Mouse (Mus musculus) left cerebral cortex, adult 2 months (tissue): ENCODE measurements around the gene Zfp385a. TPM values are rescaled to one million over a fixed set of nuclear protein-coding genes. Genes with fewer than 3 reads are reported as not detected.
A peak's percentile ranks its signal among the peaks of the same experiment; 100 is the strongest.

Experiments used
- DNase-seq, 2 experiments: peaks; one replicate each; pipeline ENCODE4 v3.0.0; 2021 to 2022; ENCODE audit warnings: low spot score in 2 of 2, mixed read lengths in 1 of 2; ENCODE audit errors: extremely low spot score in 1 of 2
- H3K27ac ChIP-seq: fragments of 200-600 bp; 2 replicates; pipeline ENCODE4 v1.8.1; 2022
- H3K4me3 ChIP-seq: fragments of 200-600 bp; 2 replicates; pipeline ENCODE4 v1.8.1; 2022
- CTCF ChIP-seq: fragments of 200-600 bp; IDR thresholded peaks from 2 replicates; pipeline ENCODE4 v1.8.1; 2022; ENCODE audit warnings: antibody characterized with exemption, mild to moderate bottlenecking, moderate library complexity
- intact Hi-C: fragments of 180-260 bp; cut with DNase I; formaldehyde crosslinking; loops from one replicate; pipeline ENCODE4 v1.15.1; 2025
- total RNA-seq, 2 experiments: library from RNA; stranded (reverse); gene quantifications; 2 replicates each; pipeline ENCODE4 v1.2.3; 2021

Zfp385a gene
- total RNA-seq, 2 experiments from 2014 or later, result 66.1 to 77.5 TPM

DNA sequence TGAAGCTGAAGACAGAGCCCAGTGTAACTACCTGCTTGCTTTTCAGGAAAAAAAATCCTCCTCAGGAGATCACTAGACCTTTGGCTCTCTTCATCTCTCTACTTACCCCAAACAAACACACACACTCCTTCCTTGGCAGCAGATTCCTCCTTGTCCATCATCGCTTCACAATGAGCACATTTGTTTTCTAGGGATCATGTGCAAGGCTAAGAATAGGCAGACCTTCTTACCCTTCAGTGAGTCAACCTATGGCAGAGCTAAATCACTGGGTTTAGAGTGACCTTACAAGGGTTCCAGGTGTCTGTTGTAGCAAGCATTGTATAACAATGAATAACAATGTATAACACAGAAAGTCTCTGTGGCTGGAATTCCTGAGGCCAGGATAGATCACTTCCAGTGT, 31.8 kb upstream of the Zfp385a start:
- Histone ChIP-seq H3K4me3 (no peak overlapping the region), H3K27ac (no peak overlapping the region)
- no peak for TF ChIP-seq CTCF
- no peak for DNase-seq
- intact Hi-C loops, result no loop called here

DNA sequence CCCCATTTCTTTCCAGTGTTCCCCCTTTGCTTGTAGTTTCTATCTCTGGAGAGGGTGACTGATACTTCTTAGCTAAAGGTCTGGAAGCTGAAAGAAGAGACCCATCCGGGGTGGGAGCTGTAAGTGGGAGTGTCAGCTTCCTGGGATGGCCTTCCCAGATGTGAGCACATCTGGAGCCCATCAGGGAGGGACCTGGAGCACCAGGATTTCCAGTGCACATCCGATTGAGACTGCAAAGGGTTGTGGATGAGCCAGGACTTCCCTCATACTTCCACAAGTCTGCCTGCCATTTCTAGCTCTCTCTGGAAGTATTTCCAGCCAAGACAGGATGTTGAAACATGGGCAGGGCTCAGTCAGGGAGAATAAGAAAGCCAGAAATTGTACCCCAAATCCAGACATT, 31.3 kb upstream of the Zfp385a start:
- Histone ChIP-seq H3K27ac (no peak overlapping the region), H3K4me3 (no peak overlapping the region)
- no peak for DNase-seq
- intact Hi-C loops, result no loop called here
- no peak for TF ChIP-seq CTCF

GRCm38 (mm10) chr15:103370462-103370861, 30.6 kb upstream of the Zfp385a start:
- Histone ChIP-seq H3K4me3 (no peak overlapping the region), H3K27ac (no peak overlapping the region)
- intact Hi-C loops, result no loop called here
- no peak for DNase-seq
- no peak for TF ChIP-seq CTCF

GRCm38 (mm10) chr15:103369123-103369522, 29.2 kb upstream of the Zfp385a start:
- intact Hi-C loops, result no loop called here
- Histone ChIP-seq H3K4me3 (no peak overlapping the region), H3K27ac (peak overlapping the region; percentile 21; the same call in 1 of the 2 replicates)
- no peak for DNase-seq
- no peak for TF ChIP-seq CTCF

GRCm38 (mm10) chr15:103368179-103368940, 28.5 kb upstream of the Zfp385a start:
- Histone ChIP-seq H3K27ac (peak overlapping the region; percentile 21; the same call in 1 of the 2 replicates), H3K4me3 (no peak overlapping the region)
- no peak for DNase-seq
- TF ChIP-seq CTCF, result no peak
- intact Hi-C loops, result no loop called here

DNA sequence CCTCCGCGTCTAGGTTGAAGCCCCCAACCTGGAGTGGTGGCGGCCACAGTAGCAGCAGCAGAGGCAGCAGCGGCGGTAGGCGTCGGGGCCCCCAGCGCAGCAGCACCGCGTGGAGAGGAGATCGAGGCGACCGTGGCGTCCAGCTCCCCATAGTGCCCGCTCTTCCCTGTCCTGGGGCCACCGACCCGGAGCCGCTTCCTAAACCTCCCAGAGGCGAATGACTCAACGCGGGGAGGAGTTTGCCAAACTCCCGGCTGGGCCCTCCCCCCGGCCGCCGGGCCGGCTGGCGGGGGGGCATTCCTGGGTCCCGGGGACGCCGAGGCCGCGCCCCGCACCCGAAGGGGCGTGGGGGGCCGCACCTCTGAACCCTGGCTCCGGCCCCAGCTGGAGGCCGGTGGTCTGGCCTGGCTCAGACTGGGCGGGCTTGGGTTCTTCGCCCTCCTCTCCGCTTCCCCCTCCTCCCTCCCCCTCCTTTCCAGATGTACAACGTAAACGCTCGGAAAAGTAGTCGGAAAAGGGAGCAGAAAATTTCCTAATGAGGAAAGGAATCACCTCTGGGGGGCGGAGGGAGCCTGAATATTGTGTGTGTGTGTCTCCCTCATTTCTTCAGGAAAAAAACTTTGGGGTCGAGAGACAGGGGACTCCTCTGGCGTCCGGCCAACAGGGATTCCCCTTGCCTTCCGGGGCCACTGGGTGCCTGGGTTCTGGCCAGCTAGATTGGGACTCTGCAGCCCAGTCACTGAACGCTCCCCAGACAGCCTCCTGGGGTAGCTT, 26.7 kb upstream of the Zfp385a start, which contains the start of gene Itga5:
TSS of gene Itga5 (minus strand) at position 388 of the 774 bp plus-strand sequence.
- H3K4me3 ChIP-seq, result peak within 1 kb of the TSS; percentile 57
- H3K27ac ChIP-seq, result peak within 1 kb of the TSS; percentile 45; the same call in 1 of the 2 replicates
- TF ChIP-seq CTCF, result no peak
- DNase-seq, result no peak
- intact Hi-C loops, result no loop called here

GRCm38 (mm10) chr15:103365471-103366375, 25.8 kb upstream of the Zfp385a start:
- DNase-seq, result no peak
- H3K4me3 ChIP-seq, result peak overlapping the region; percentile 57
- peak overlapping the region; percentile 45; the same call in 1 of the 2 replicates for H3K27ac ChIP-seq
- intact Hi-C loops, result no loop called here
- no peak for TF ChIP-seq CTCF

GRCm38 (mm10) chr15:103364761-103365160, 24.9 kb upstream of the Zfp385a start:
- Histone ChIP-seq H3K4me3 (no peak overlapping the region), H3K27ac (no peak overlapping the region)
- intact Hi-C loops, result no loop called here
- TF ChIP-seq CTCF, result no peak
- no peak for DNase-seq

DNA sequence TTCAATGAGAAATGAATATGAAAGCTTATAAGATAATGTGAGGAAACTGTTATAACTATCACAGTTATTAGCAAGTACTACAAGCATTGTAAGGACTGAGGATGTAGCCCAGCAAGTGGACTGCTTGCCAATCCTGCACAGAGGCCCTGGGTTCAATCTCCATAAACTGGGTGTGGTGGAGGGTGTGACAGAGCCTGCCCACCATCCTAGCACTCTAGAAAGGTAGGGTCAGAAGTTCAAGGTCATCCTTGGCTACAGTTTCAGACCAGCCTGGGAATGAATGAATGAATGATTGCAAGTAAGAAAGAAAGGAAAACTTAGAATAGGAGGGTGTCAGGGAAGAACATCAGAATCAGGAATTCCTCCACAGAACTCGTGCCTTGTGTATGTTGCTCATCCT, 23.9 kb upstream of the Zfp385a start:
- Histone ChIP-seq H3K4me3 (no peak overlapping the region), H3K27ac (no peak overlapping the region)
- TF ChIP-seq CTCF, result no peak
- DNase-seq, result no peak
- intact Hi-C loops, result no loop called here

DNA sequence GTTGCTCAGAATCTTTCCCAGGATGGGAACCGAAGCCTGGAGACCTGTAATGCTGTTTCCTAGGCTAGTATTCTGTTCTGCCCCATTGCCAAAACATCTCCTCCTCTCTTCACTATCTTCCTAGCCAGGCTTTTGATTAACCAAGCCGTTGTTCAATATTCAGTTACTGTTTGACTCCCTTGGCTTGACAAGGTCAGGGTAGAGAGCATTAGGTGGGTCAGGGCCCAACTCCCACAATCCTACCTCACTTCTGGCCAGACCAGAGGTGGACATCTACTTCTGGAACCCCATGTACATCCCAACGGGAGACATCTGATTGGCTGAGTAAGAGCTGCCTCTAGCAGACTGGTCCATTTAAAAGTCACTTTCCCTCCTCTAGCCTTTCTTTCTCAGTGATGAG, 23.1 kb upstream of the Zfp385a start:
- TF ChIP-seq CTCF, result no peak
- Histone ChIP-seq H3K4me3 (no peak overlapping the region), H3K27ac (no peak overlapping the region)
- intact Hi-C loops, result no loop called here
- no peak for DNase-seq

- no peak for TF ChIP-seq CTCF
- intact Hi-C loops, result no loop called here
- Histone ChIP-seq H3K4me3 (no peak overlapping the region), H3K27ac (no peak overlapping the region)
- DNase-seq, result no peak
Measured at GRCm38 (mm10) chr15:103362333-103362732, 22.4 kb upstream of the Zfp385a start.
